Mouse (Mus musculus): ENCODE data around the gene Gm10309.

GRCm38 (mm10) chr17:86508212-86508490, 3.1 kb upstream of the Gm10309 start:
- TF ChIP-seq CTCF (IDR thresholded peaks at IDR 0.05; ENCODE audit: control insufficient read depth, insufficient read depth, insufficient replicate concordance, low read depth, low read length), result no peak
- no peak for TF ChIP-seq POLR2A (IDR thresholded peaks at IDR 0.05; ENCODE audit: control insufficient read depth, low read depth, low read length)

Data from testis, adult 2 months (tissue).